Mouse (Mus musculus) liver, embryonic 16.5 days (tissue): ENCODE data around the gene Zdhhc14. TPM values are rescaled to one million over a fixed set of nuclear protein-coding genes. Genes with fewer than 3 reads are reported as not detected.
A peak's percentile ranks its signal among the peaks of the same experiment; 100 is the strongest.

Experiments
- ATAC-seq: fragments of 200-750 bp; cut with Nextera tagmentation; 2 replicates; pipeline ENCODE4 v1.8.0; 2017; ENCODE audit warnings: low read depth, mild to moderate bottlenecking, moderate number of reproducible peaks, moderate library complexity
- H3K27ac ChIP-seq: fragments of 300-500 bp; sonication (generic); 2 replicates; pipeline ENCODE4 v1.5.1; 2014; ENCODE audit warnings: mild to moderate bottlenecking, low read length
- H3K27me3 ChIP-seq: fragments of 300-500 bp; sonication (generic); 2 replicates; pipeline ENCODE4 v1.6.1; 2014; ENCODE audit warnings: low read depth, low read length, mixed read lengths; ENCODE audit not compliant: control insufficient read depth, insufficient read depth
- H3K36me3 ChIP-seq: fragments of 300-500 bp; sonication (generic); 2 replicates; pipeline ENCODE4 v1.6.1; 2014; ENCODE audit warnings: mild to moderate bottlenecking; ENCODE audit not compliant: control insufficient read depth, insufficient read depth
- H3K4me1 ChIP-seq: fragments of 300-500 bp; sonication (generic); 2 replicates; pipeline ENCODE4 v1.6.1; 2014; ENCODE audit warnings: low read depth, low read length, mixed read lengths; ENCODE audit not compliant: control insufficient read depth
- H3K4me2 ChIP-seq: fragments of 300-500 bp; sonication (generic); 2 replicates; pipeline ENCODE4 v1.6.1; 2014; ENCODE audit warnings: low read depth, low read length, mixed read lengths
- H3K4me3 ChIP-seq: fragments of 300-500 bp; sonication (generic); 2 replicates; pipeline ENCODE4 v1.5.1; 2014; ENCODE audit warnings: low read depth, mild to moderate bottlenecking, low read length
- H3K9ac ChIP-seq: fragments of 300-500 bp; sonication (generic); 2 replicates; pipeline ENCODE4 v1.6.1; 2014; ENCODE audit warnings: low read depth, low read length
- H3K9me3 ChIP-seq: fragments of 300-500 bp; sonication (generic); replicated peaks from 2 replicates; pipeline ENCODE4 v1.6.1; 2016; ENCODE audit warnings: low read length; ENCODE audit not compliant: control insufficient read depth
- WGBS: fragments of 180-500 bp; shearing (Covaris S2); extraction: QIAGEN DNeasy Blood & Tissue Kit; methylation state at CpG from one replicate; pipeline ENCODE4 v1.1.7; 2014; ENCODE audit not compliant: insufficient replicate concordance; 5-methylcytosine and 5-hydroxymethylcytosine counted together
- polyA plus RNA-seq: library from polyadenylated mRNA; unstranded; fragments of >200 nt; fragmentation: Nextera tagmentation; extraction: Ambion mirVana; gene quantifications from 2 replicates; pipeline ENCODE4 v1.2.1, GENCODE M21; 2015

Zdhhc14 gene
- polyA plus RNA-seq, 1 experiment from 2014 or later: 3.0 TPM

DNA sequence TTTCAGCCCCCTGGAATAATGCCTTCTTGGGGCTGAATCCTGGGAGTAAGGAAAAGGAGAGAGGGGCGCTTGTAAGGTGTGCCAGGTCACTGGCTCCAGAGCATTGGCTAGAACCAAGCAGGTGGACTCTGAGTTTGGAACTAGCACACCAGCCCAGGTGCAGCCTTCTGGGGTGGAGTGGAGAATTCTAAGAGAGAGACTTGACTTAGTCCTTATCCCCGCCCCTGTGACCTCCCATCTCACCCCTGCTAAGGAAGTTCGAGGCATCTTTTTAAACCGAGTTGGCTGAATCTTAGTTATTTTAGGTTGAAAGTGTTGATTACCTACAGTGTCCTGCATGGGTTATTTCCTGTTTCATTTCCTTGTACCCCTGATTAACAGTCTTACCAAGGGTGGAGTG, 1.5 kb downstream of the Zdhhc14 start:
- Histone ChIP-seq H3K36me3 (no peaks in the 10 kb centered on the region; the same call in 1 of the 2 replicates), H3K9ac (peak overlapping the region; percentile 96), H3K4me3 (peak overlapping the region; percentile 82), H3K9me3 (no peaks in the 10 kb centered on the region), H3K27me3 (no peaks in the 10 kb centered on the region), H3K27ac (peak overlapping the region; percentile 99), H3K4me2 (peak overlapping the region; percentile 83), H3K4me1 (peaks cover 37% of the 10 kb centered on the region)
- 9% methylated on average over 4 of the region's 4 CpGs for WGBS
- ATAC-seq: no peak

DNA sequence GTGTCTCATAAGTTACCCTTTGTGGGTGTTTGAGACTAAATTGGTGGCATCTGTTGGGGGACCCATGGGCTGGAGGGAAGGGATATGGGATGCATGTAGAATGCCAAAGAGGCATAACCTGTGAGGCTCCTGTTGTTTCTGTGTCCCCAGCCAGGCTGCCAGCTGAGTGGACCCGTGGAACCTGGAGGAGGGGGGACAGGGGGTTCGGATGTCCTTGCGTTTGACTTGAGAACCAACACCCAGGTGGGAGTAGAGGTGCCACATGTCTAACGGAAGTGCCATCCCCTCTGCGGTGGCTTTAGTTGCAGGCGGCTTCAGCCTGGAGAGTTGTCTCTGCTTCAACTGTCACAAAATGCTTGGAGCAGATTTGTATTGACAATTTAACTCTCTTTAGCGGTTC, 2.5 kb downstream of the Zdhhc14 start:
- Histone ChIP-seq H3K9me3 (no peaks in the 10 kb centered on the region), H3K9ac (peak overlapping the region; percentile 96), H3K27ac (no peak overlapping the region), H3K27me3 (no peaks in the 10 kb centered on the region), H3K4me2 (peak overlapping the region; percentile 83), H3K4me1 (peaks cover 43% of the 10 kb centered on the region), H3K36me3 (no peaks in the 10 kb centered on the region; the same call in 1 of the 2 replicates), H3K4me3 (peak overlapping the region; percentile 82)
- WGBS: 86% methylated on average over 7 of the region's 7 CpGs
- no peak for ATAC-seq

DNA sequence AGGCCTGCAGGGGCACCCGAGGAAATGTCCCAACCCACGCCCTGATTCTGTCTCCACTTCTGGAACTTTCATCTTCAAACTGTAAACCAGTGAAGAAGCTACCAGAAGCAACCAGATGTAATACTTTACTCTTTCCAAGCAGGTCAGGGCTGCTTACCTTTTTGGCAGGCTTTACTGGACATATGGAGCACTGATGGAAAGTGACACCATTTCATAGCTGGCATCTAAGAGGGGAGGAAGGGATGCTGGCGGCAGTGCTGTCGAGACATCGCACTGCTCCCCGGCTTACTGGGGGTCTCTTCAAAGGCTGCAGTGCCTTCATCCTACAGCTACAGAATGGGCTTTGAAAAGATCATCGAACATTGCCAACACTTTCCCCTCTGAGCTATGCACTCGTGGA, 5.3 kb downstream of the Zdhhc14 start:
- Histone ChIP-seq H3K36me3 (no peaks in the 10 kb centered on the region; the same call in 1 of the 2 replicates), H3K27ac (no peak overlapping the region), H3K9me3 (no peaks in the 10 kb centered on the region), H3K27me3 (no peaks in the 10 kb centered on the region), H3K4me1 (peaks cover 34% of the 10 kb centered on the region), H3K9ac (no peak overlapping the region), H3K4me3 (no peak overlapping the region), H3K4me2 (no peak overlapping the region)
- no peak for ATAC-seq
- 82% methylated on average over 8 of the region's 8 CpGs for WGBS

DNA sequence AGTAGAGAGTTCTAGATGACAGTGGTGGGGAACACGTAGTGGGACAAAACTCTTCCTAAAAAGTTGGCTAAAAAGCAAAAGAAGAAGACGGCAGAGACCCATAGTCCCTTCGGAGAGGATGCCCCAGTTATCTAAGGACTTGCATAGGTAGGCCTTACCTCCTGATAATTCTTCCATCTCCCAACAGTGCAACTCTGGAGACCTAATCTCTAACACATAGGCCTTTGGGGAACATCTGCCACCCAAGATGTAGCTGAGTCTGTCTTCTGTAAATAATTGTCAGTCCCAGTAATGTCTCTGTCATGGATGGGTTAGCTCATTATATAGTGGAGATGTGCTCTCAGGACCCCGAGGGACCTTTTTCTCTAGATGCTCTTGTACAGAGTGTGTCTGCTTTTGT, 6.6 kb downstream of the Zdhhc14 start:
- peaks cover 37% of the 10 kb centered on the region for H3K4me1 ChIP-seq
- peak; percentile 86 for ATAC-seq
- H3K9ac ChIP-seq: no peak overlapping the region

DNA sequence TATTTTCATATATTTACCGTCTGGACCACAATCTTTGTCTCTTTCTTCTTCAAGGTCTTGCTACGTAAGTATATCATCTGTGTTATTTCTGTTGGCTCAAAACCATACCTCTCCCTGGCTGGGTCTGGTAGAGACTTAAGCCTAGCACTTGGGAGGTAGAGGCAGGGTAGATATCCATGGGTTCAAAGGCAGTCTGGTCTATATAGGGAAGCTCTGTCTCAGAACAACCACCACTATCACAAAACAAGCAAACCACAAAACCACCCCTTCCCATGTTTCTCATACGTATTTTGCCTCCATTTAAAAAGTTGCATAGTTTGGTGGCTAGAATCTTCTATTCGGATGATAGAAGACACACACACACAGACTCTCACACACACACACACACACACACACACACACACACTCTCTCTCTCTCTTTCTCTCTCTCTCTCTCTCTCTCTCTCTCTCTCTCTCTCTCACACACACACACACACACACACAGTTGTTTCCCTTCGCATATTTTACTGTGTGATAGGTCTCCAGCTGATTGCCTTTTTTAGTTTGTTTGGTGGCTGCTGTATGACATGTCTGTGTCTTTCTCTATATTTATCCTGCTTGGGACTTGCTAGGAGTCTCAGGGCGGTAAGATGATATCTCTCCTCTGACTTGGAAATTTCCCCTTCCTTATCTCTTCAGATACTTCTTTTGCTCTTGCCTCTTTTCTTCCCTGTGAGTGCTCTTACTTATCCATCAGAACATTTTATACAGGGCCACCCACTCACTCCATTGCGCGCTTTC, 11.8 kb downstream of the Zdhhc14 start:
- H3K36me3 ChIP-seq: no peaks in the 10 kb centered on the region
- H3K9me3 ChIP-seq: no peaks in the 10 kb centered on the region
- no peak overlapping the region for H3K4me3 ChIP-seq
- peak overlapping the region; percentile 25 for H3K4me2 ChIP-seq
- H3K27ac ChIP-seq: peak overlapping the region; percentile 65
- H3K27me3 ChIP-seq: no peaks in the 10 kb centered on the region
- 47% methylated on average over 8 of the region's 8 CpGs for WGBS
- ATAC-seq: no peak
- H3K4me1 ChIP-seq: peaks cover 49% of the 10 kb centered on the region
- peak overlapping the region; percentile 30; the same call in 1 of the 2 replicates for H3K9ac ChIP-seq

More for the DNA sequence above, 6.6 kb downstream of the Zdhhc14 start:
- no peaks in the 10 kb centered on the region for H3K9me3 ChIP-seq
- peak overlapping the region; percentile 26 for H3K4me2 ChIP-seq
- H3K36me3 ChIP-seq: no peaks in the 10 kb centered on the region; the same call in 1 of the 2 replicates
- WGBS: 44% methylated on average over 4 of the region's 4 CpGs
- no peaks in the 10 kb centered on the region for H3K27me3 ChIP-seq
- H3K4me3 ChIP-seq: no peak overlapping the region
- peak overlapping the region; percentile 26 for H3K27ac ChIP-seq

DNA sequence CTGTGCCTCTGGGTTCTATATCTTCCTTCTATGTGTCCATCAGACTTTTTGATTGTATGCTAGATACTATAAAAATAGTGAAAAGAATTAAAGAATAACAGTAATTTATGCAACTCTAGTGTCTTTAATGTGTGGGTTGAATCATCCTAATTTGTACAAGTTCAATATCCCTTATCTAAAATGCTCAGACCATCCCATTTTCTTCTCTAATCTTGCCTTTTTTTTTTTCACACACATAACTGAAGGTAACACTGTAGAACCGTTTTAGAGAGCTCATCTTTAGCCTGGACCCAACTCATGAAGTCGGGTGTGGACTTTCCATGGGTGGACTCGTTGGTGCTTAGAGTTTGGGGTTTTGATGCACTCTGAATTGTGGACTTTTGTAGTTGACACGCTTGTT, 12.6 kb downstream of the Zdhhc14 start:
- ATAC-seq: no peak
- no peaks in the 10 kb centered on the region for H3K27me3 ChIP-seq
- peak overlapping the region; percentile 47 for H3K9ac ChIP-seq
- H3K9me3 ChIP-seq: no peaks in the 10 kb centered on the region
- H3K4me1 ChIP-seq: peaks cover 54% of the 10 kb centered on the region
- H3K27ac ChIP-seq: peak overlapping the region; percentile 97
- no peak overlapping the region for H3K4me3 ChIP-seq
- no peaks in the 10 kb centered on the region for H3K36me3 ChIP-seq
- WGBS: 28% methylated on average over 4 of the region's 4 CpGs
- peak overlapping the region; percentile 79 for H3K4me2 ChIP-seq

DNA sequence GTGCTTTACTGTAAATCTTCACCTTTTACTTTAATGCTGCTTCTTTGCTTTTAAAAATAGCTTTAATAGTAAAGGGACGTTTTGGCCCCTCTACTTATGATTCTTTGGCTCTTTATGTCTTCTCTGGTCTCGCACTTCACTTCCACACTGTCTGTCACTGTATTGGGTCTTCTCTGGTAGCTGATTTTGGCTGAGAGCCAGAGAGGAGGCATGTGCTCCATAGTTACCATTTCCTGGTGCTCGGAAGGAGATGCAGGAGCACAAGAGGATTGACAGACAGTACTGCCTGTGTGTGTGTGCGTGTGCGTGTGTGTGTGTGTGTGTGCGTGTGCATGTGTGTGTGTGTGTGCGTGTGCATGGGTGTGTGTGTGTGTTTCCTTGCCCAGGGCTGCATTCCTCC, 14.2 kb downstream of the Zdhhc14 start:
- 33% methylated on average over 7 of the region's 7 CpGs for WGBS
- ATAC-seq: peak; percentile 51
- H3K9me3 ChIP-seq: no peaks in the 10 kb centered on the region
- peak overlapping the region; percentile 97 for H3K27ac ChIP-seq
- no peaks in the 10 kb centered on the region for H3K27me3 ChIP-seq
- H3K9ac ChIP-seq: peak overlapping the region; percentile 51
- H3K4me1 ChIP-seq: peaks cover 70% of the 10 kb centered on the region
- peak overlapping the region; percentile 22; the same call in 1 of the 2 replicates for H3K4me3 ChIP-seq
- H3K4me2 ChIP-seq: peak overlapping the region; percentile 79
- H3K36me3 ChIP-seq: no peaks in the 10 kb centered on the region

DNA sequence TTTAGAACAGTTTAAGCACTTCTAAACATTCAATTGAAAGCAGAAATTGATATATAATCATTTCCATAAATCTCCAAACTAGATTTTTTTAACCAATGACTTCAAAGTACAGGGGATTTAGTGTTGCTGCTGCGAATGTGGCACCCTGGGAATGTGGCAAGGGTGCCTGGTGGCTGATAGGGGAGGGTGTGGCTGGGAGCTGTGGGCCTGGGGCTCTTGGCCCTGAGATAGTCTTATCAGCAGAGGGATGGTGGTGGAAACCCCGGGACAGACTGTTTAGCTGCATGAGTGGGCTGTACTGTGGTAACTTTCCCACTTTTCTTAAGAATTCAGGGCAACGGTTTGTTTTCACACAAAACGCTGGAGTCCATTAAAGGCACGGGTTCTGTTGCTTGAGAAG, 14.6 kb downstream of the Zdhhc14 start:
- ATAC-seq: peak; percentile 96
- no peaks in the 10 kb centered on the region for H3K9me3 ChIP-seq
- H3K27ac ChIP-seq: peak overlapping the region; percentile 97
- peak overlapping the region; percentile 79 for H3K4me2 ChIP-seq
- H3K9ac ChIP-seq: peak overlapping the region; percentile 69
- peak overlapping the region; percentile 36 for H3K4me3 ChIP-seq
- H3K27me3 ChIP-seq: no peaks in the 10 kb centered on the region
- 13% methylated on average over 5 of the region's 5 CpGs for WGBS
- peaks cover 74% of the 10 kb centered on the region for H3K4me1 ChIP-seq
- H3K36me3 ChIP-seq: no peaks in the 10 kb centered on the region

DNA sequence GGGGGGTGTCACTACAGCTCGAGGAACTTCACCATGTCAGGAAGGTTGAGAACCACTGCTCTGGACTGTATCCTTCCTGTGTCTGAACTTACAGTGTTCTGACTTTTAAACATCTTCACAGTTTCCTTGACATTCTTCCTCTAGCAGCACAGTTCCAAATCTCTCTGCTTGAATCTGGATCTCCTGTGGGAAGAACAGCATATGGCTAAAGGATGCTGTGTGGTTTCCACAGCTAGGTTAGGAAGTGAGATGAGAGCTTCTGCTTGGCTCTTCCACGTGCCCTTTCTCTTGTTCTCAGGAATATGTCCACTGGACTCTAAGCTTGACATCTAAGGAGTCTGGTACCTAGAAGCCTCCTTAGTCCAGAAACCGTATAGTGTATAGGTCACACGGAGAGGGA, 15.7 kb downstream of the Zdhhc14 start:
- H3K27ac ChIP-seq: peak overlapping the region; percentile 97
- peak overlapping the region; percentile 79 for H3K4me2 ChIP-seq
- no peaks in the 10 kb centered on the region for H3K27me3 ChIP-seq
- peak overlapping the region; percentile 69 for H3K9ac ChIP-seq
- H3K9me3 ChIP-seq: no peaks in the 10 kb centered on the region
- ATAC-seq: no peak
- H3K36me3 ChIP-seq: no peaks in the 10 kb centered on the region
- H3K4me3 ChIP-seq: no peak overlapping the region
- H3K4me1 ChIP-seq: peaks cover 78% of the 10 kb centered on the region
- WGBS: 61% methylated on average over 4 of the region's 4 CpGs
